Mouse (Mus musculus): Measurements from ENCODE around the gene Gm9918.
A peak's percentile ranks its signal among the peaks of the same experiment; 100 is the strongest.
"Not testable (repeated sequence)": the region's sequence is repeated elsewhere in the genome, so short reads cannot be mapped to it uniquely, and the experiment has no call there.

Gm9918 gene

DNA sequence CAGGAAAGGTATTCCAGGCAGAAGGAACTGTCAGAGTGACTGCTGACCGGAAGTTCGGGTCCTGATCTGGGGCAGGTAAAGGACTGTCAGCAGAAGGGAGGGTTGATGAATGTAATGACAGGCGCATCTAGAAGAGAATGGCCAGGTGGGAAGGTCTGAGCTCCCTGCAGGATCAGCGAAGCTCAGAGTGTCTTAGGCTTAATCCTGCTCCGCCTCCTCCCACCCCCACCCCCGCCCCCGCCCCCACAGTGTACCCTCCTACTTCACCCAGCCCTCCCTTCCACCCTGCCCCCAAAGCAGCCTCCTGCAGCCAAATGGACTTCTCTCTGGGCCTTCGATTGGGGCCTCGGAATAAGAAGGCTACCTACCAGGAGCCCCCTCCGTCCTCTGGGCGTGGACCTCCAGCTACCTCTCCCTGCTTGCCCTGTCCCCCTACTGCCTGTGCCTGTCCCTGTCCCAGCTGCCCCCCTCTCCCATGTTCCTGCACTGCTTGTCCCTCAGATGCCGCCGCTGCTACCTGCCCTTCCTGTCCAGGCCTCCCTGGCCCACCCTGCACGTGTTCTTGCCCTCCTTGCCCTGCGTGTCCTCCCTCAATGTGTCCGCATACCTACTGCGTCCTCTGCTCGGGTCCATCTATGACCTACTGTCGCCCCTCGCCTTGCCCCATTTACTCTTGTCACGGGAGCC lies at the start of gene Gm9918:
Gene Gm9918 (plus strand): TSS at position 290 of the 687 bp plus-strand sequence.
- DNase-seq (ENCODE audit: low read depth, low spot score), result peak; percentile 76

DNA sequence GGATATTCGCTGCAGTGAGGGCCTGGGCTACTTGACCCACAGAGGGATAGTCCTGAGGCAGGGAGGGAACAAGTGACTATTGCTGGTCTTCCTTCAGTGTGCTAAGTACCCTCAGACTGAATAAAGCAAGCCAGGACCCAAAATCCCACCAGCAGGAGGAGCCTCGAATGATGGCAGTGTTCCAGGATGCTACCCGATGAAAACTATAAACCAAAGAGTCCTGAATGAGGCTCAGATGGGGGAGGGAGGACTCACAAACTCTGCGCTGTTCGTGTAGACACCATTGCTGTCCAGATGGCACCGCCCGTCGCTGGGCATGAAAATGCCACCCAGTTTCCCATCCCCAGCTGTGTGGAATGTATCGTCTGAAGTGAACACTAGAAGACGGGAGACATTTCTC lies 48.0 kb upstream of the Gm9918 start:
- no peak for DNase-seq (ENCODE audit: low read depth, low spot score)

DNA sequence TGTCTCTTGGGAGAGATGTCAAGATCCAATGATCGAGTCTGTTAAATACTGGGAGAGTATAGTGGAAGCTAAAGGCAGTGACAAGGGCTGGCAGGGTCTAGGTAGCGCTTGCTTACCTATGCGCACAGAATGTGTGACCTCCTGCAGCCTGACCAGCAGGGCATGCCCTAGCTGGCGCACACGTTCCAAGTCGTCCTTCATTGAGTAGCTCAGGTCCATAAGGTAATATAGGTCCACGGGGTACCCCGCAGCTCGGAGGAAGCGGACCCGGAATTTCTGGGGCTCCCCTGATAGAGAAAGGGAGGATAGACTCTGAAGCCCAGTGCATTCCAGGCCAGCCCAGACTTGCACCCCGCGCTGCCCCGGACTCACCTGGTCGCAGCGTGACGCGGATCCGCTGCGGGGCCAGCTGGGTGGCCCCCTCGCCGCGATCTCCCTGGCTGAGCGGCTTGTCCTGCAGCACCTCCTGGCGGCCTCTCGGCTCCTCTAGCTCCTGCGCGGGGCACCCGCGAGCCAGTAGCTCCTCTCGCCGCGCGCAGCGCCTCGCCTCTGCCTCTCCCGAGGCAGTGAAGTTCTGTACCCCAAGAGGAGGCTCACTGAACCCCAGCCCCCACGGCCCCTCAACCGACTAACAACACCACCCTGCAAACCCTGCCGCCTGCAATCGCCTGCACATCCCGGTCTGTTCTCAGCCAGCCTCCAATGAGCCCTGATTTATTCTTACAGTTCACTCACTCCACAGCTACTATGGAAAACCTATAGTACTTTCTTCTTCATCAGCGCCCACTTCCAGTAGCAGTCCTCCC lies 46.0 kb upstream of the Gm9918 start:
- peak; percentile 46 for DNase-seq (ENCODE audit: low read depth, low spot score)

DNA sequence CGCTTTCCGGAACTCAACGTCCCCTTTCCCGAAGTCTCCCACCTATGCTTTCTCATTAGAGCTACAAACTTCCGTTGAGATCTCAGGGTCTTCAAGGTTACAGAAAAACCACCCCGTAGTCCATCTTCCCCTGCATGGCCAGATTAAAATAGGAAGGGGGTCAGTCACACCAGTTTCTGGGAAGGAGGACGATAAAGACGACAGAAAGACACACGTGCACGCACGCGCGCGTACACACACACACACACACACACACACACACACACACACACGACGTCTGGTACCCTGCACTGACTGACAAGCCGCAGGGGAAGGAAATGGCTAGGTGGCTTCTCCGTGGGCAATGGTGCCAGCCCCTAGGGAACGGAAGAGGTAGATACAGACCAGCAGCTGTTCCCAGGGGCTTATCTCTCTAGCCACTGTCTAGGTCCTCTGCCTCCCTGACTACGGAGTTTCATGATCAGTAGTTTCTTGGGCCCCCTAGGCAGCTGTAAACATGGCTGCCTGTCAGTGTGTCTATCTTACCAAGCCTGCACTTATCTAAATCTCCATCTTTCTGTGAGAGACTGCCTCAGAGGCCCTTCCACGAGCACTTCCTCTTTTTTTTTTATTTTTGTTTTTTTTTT lies 45.3 kb upstream of the Gm9918 start:
- no peak for DNase-seq (ENCODE audit: low read depth, low spot score)

DNA sequence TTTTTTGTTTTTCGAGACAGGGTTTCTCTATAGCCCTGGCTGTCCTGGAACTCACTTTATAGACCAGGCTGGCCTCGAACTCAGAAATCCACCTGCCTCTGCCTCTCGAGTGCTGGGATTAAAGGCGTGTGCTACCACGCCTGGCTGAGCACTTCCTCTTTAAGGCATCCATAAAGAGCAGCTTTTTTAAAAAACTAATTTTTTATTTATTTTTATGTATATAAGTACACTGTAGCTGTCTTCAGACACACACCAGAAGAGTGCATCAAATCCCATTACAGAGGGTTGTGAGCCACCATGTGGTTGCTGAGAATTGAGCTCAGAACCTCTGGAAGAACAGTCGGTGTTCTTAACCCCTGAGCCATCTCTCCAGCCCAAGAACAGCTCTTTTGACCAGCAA lies 44.7 kb upstream of the Gm9918 start:
- DNase-seq (ENCODE audit: low read depth, low spot score), result not testable (repeated sequence)

DNA sequence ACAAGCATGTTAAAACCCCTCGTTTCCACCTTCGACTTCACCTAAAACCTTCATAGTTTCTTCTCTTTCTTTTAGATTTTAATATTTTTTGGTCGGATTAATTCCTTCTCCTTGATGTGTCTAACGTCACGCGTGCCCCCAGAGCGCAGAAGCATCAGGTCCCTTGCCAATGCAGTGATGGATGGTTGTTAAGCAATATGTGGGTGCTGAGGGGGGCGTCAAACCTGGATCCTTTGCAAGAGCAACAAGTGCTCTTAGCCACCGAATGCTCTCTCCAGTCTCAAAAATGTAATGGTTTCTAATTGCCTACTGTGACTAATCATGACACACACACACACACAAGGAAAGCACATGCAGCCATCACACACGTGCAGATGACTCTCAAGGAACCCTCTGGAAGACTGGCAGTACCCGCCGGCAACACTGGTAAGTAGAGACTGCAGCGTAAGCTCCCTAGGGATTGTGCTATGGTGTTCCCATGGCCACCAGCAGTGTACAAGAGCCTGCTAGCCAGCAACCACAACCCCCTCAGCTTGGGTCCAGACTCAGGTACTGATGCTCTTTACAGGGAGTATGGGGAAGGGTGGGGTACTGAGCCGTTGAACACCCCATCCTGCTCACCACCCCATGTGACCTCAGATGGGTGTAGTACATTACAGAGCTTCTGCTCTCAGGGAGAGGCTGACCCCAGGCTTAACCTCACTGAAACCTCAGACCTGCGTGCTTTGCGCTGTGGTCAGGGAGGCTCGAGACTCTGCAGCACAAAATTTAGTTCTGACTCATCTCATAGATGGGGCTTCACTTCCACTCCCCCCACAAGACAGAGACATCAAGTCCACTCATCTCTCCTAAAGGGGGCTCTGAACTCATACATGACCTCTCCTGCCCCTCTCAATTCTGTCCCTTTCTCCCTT lies 39.7 kb upstream of the Gm9918 start:
- no peak for DNase-seq (ENCODE audit: low read depth, low spot score)

DNA sequence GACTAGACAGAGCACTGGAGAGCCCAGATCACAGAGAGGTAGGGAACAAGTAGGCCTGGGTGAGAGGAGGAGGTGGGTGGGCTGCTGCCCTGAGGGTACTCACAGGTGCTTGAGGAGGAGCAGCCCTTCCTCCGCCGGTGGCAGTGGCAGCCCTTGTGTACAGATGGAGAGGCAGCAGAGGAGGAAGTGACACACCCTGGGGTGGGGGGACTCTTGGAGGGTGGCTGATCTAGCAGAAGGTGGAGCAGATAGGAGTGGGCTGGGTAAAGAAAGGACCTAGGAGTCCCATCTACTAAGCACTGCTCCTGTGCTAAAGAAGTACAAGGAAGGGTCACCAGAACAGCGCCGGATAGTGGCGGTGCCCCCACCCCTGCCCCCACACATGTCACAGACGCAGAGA lies 38.6 kb upstream of the Gm9918 start, which contains the start of gene Itgb7:
Gene Itgb7 (minus strand): TSS at position 197 of the 400 bp plus-strand sequence.
- DNase-seq (ENCODE audit: low read depth, low spot score), result no peak

DNA sequence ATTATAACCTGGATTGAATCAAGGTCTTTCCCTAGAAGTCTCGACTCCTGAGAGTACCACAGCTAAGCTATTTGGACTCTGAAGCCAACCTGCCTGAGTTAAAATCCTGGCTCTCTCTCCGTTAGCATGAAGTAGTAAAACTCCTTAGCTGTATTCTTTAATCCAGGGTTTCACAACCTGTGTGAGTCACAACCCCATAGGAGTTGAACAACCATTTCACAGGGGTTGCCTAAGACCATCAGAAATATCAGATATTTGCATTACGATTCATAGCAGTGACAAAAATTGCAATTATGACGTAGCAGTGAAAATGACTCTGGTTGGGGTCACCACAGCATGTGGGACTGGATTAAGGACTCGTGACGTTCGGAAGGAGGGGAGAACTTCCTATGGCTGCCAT lies 37.6 kb upstream of the Gm9918 start:
- DNase-seq (ENCODE audit: low read depth, low spot score), result no peak

DNA sequence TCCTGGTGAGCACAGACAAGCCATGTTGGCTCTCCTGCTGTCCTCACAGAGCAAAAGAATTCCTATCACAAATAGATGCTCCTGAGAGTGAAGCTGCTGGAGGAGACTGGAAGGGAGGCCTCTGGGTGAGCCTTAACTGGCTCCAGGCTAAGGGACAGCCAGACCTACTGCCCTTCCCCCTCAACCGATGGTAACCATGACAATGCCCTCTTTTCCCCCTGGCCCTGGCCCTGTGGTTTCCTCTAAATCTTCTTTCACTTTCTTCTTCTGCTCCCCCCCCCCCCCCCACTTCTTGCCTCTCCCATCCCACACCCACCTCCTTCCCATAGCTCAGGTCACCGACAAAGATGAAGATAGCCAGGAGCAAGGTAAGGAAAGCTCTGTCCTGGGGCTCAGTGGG lies 36.5 kb upstream of the Gm9918 start:
- no peak for DNase-seq (ENCODE audit: low read depth, low spot score)

DNA sequence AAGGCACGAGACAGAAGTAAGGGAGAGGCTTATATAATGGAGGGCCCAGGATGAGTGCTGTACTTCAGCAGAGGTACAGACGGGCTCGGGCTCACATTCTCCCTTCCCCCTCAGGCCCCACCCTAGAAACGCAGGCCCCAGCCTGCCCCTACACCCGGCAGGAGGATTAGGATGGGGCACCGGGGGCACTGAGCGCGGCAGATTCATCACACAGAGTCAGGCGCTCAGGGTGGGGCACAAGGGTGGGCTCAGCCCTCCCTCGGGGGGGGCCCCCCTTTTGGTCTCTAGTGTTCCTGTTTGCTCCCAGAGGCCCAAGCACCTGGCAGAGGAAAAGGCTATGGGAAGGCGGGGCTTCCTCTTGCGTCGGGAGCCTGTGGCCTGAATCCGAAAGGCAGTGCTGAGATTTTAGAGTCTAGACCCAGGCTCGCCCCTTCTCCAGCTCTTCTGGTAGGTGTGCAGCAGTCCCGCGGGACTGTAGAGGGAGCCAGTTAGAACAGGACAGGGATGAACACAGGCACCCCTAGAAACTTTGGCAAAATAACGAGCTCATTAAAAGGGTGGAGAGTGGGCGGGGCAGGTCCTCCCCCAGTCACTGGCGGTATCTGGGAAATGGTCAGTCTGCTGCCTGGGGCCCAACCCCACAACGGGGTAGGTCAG lies 34.9 kb upstream of the Gm9918 start:
- DNase-seq (ENCODE audit: low read depth, low spot score), result no peak

DNA sequence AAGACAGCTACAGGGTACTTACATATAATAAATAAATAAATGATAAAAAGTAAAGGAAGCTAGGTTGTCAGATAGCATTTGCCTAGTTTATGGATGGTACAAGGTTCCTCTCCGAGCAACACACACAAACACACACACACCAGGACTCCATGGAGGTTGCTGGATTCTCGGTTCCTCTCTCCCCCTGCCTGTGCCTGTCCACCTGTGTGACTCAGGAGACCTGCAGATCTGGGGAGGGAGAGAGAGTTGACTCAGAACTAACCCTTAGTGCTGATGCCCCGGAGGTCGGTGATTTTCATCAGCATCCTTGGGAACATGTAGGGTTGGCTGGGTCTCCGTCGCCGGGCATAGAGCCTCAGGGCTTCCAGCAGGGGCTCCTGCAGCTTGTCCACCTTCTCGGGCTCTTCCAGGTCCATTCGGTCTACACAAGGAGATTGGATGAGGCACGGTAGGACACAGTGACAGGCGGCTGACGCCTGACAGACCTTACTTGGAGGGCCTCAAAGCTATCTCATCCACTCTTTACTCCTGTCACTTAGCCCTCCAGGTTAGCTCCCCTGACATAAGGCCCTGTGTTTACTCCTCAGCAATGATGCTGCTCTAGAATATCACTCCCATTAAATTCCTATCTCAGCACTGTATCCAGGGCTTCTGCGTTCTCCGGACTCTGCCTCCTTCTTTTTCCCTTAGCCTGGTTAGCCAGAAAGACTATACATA lies 31.7 kb upstream of the Gm9918 start:
- DNase-seq (ENCODE audit: low read depth, low spot score), result no peak

DNA sequence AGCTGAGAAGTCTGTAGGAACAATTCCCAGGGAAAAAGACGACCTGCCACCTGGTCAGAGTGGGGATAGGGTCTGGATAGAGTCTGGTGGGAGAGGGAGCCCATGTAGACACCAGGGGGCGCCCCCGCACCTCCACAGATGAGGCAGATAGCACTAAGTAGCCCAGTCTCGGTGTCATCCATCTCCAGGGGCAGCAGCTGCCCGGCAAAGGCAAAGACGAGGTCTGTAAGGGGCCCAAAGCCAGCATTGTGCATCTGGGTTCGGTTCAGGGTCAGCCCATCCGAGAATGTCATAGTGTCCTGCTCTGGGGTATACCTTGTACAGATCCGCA lies 31.1 kb upstream of the Gm9918 start:
- DNase-seq (ENCODE audit: low read depth, low spot score), result peak; percentile 50

DNA sequence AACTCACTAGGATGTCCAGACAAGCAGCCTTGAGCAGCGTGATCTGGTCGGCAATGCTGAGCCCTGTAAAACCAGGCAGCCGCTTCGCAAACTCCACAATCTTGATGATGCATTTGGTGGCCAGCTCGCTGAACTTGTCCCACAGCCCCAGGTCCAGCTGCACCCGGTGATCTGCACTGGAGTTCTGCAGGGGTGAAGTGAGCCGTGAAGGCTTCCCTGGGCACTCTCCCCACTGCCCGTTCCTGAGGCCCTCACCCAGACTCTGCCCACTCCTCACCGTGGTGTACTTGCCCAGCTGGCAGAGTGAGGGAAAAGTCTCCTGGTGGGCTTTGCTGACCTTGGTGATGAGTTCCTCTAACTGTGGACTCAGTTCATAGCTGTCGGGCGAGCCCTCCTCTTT lies 30.5 kb upstream of the Gm9918 start:
- DNase-seq (ENCODE audit: low read depth, low spot score), result no peak

DNA sequence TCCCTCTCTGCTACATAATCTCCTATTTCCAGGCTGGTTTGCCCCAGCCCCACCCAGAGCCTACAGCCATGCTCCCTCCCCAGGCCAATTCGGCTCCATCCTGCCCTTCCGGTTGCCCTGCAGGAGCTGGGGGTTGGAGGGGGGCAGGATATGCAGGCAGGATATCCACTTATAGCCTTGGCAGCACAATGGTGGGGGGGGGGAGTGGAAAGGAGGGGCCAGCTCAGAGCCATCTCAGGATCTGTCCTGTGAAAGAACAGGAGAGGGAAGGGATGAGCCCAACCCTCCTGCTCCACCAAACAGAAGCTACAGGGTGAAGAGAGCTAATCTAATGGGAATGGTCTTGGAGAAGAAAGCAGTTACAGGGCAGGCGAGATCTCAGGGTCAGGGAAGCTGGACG lies 29.8 kb upstream of the Gm9918 start:
- DNase-seq (ENCODE audit: low read depth, low spot score), result no peak

DNA sequence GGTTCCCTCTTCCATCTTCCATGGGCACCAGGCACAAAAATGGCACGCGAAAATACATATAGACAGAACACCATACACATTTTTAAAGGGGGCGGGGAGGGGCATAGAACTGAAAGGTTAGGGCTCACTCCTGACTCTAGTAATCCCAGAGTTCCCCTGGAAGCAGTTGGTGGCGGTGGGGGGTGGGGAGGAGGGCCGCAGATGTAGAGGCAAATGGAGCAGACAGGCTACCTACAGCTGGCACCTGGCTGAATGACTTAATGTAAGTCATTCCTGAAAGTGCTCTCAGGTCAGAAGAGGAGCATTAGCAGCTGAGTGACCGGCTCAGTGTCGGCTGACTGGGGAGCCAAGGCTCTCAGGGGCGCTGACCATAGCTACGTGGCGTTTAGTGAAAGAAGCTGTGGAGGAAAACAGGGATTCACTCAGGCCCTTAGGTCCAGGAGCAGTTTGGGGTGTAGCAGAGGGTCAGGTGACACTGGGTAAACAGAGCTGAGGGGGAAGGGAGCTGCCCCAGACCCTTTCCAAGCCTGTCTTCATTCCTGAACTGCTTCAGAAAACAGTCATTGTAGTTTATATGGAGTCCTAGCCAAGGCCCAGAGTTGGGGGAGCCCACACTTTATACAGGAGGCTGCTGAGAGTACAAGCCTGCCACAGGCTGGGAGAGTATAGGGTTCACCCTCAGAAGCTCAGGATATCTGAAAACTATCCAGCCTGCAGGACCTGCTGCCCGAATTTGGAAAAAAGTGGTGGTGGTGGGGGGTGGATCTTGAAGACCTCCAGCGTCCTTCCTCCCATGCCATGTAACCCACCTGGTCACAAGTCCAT lies 27.7 kb upstream of the Gm9918 start:
- no peak for DNase-seq (ENCODE audit: low read depth, low spot score)

DNA sequence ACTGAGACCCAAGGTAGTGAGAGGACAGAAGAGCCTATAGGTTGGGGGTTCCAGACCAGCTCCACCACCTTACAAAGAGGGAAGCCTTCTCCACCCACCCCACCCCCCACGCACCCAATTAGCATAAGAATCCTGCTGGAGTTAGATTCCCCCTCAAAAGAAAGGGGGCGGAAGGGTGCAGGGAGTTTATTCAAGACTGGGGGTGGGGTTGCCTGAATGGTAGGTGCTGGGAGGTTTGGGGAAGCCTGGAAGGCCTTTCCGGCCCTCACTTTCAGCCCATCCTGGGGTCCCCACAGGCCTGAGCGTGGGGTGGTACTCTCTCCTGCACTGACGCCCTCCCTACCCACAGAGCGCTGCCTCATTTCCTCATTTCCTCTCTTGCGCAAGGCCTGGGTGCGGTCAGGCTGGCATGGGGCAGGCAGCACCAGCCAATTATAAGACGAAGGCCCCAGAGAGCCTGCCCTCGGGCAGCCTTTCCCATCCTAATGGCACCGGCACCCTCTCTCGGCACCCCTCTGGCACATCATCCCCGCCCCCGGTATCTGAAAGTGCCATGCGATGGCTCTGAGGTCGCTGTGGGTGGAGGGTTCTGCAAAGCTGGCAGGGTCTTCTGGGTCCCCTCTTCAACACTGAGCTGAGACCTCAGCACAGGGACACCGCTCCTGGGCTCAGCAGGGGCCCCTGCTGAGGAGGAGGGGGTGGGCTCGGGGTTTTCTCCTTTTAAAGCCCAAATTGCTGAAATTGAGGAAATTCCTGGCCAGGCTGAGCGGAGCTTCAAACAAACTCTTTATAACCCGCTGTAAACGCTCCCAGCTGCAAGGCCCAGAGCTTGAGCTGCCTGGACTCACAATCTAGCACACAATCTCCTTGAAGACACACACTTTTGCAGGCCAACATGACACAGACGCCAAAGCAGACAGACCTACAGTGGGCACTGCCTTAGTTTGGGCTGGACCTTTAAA lies 26.9 kb upstream of the Gm9918 start:
- DNase-seq (ENCODE audit: low read depth, low spot score), result no peak

DNA sequence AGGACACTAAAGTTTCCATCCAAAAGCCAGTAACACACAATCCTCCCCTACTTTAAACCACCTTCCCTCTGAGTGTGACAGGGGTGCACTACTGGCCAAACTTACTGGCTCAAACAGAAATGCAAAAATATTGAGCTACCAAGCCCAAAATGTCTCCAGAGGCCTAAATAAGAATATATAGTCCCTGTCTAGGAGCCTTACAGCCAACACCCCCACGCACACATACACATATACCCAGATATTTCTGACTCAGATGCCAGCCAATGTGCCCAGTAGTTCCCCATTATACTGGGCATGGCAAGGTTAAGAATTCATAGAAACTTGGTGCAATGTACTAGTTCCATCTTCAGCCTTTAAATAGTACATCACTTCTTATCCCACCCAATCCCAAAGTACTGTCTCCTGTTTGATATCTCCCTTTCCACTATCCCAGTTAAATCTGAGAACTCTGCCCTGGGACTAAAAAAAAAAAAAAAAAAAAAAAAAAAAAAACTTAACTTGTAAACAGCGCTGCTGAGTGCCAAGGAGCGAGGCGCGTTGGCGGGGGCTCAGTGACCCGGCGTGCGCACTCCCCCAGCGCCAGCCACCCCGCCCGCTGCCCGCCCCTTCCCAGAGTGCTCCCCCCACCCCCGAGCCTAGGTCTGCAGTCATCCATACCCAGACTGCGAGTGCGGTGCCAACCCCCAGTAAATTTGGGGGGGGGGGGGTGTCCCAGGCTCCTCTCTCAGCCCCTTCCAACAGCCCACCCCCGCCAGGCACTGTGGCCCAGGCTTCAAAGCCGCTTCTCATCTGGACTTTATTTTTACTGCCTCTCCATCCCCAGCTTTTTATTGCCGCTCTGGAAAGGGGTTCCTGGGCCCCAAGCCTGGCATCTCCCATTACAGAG lies 25.8 kb upstream of the Gm9918 start:
- DNase-seq (ENCODE audit: low read depth, low spot score), result no peak
